Mouse (Mus musculus) liver, adult 2 months (tissue): ENCODE measurements at regions not wholly inside any gene's neighbourhood (a gene's known extent, or its start where the extent isn't known, plus 50 kb on each side); places are given as distances from the start of the nearest gene placed in this dataset.

ENCODE experiments used
- CTCF ChIP-seq: fragments of 200-500 bp; IDR thresholded peaks from 2 replicates; pipeline ENCODE4 v1.5.1; 2011; ENCODE audit warnings: low read depth, low read length, control low read depth
- POLR2A ChIP-seq: fragments of 200-500 bp; IDR thresholded peaks from 2 replicates; pipeline ENCODE4 v1.6.1; 2011; ENCODE audit warnings: low read length, control low read depth; ENCODE audit not compliant: insufficient read depth; ENCODE audit errors: extremely low read depth

DNA sequence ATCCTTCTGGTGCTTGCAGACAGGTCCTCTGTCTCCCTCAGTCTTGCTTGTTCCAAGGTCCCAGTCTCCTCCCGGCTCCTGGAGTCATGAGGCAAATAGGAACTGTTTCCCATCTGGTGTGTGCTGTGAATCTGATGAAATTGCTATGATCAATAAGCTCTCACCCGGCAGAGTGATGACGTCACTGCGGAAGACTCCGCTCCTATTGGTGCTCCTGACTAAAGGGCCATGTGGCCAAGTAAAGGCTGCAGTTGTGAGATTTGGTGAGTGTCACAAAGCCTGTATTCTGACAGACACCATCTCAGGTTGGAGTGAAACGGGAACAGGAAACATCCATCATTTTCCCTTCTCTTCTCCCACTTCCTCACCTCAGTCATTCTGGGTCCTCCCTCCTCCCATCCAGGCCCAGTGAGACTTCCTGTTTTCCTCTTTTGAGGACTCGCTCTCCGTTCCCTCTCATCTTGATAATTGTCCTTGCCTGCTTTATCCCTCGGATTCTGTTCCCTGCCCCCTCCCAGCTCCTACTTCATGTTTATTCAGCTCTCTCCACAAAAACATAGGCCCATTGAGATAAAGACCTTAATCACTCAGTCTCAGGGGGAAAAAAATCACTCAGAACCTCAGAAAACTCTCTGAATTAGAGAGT is 133.4 kb downstream of the Fam43a start:
- TF ChIP-seq POLR2A (no peak), CTCF (no peak)
